Mouse (Mus musculus) cerebellum, adult 2 months (tissue): Measurements from ENCODE around the gene Fam71e2.

ENCODE experiments used
- CTCF ChIP-seq: fragments of 200-500 bp; IDR thresholded peaks from 2 replicates; pipeline ENCODE4 v1.5.1; 2011; ENCODE audit warnings: low read depth, mild to moderate bottlenecking, control low read depth, low read length, moderate library complexity, borderline replicate concordance; ENCODE audit not compliant: insufficient read depth
- POLR2A ChIP-seq: fragments of 200-500 bp; IDR thresholded peaks from 2 replicates; pipeline ENCODE4 v1.6.1; 2011; ENCODE audit warnings: low read length, control low read depth, borderline replicate concordance; ENCODE audit not compliant: insufficient read depth

DNA sequence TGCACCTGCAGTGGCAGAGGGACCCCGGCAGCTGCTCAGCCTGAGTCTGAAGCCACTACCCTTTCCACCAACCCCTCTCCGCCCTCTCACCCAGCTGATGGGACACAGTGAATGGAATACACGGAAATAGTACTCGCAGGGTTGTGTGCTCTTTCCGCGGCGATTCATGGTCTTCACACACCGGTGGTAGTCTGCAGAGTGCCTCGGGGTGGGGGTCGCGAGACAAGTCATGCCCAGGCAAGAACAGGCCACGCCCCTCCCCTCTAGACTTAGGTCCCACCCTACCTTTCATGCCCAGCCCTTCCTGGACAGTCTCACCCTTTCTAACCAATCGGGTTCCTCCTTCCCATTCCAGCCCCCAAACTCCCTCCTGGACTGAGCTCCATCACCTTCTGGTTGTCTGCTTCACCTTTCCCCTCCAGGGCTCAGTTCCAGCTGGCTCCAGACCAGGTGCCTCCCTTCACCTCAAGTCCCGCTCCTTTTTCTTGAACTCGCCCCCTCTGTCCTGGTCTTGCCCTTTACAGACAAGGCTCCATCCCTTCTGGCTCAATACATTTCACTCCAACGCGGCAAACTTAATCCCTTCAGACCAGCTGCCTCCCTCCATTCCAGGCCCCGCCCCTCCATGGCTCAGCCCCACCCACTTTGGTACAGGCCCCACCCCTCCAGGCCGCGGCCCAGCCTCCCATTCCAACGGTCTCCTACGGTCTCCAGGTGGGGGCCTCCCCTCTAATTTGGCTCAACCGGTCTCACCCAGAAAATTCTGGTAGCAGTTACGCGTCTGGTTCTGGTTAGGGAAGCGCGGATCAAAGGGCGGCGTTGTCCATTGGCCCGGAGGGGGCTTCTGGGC, 18.9 kb downstream of the Fam71e2 start:
- TF ChIP-seq POLR2A = no peak
- no peak for TF ChIP-seq CTCF
